Mouse (Mus musculus) layer of hippocampus, adult 2 months (tissue): ENCODE results near the gene Elovl6. TPM values are rescaled to one million over a fixed set of nuclear protein-coding genes. Genes with fewer than 3 reads are reported as not detected.

Source experiments
- DNase-seq, 2 experiments: peaks; one replicate each; pipeline ENCODE4 v3.0.0; 2022; ENCODE audit warnings: low spot score in 2 of 2
- H3K27ac ChIP-seq: fragments of 200-600 bp; 2 replicates; pipeline ENCODE4 v1.8.1; 2022
- H3K4me3 ChIP-seq: fragments of 200-600 bp; 2 replicates; pipeline ENCODE4 v1.8.1; 2022; ENCODE audit warnings: mild to moderate bottlenecking
- CTCF ChIP-seq: fragments of 200-600 bp; conservative IDR thresholded peaks from 2 replicates; pipeline ENCODE4 v1.8.1; 2022; ENCODE audit warnings: antibody characterized with exemption, mild to moderate bottlenecking, moderate library complexity
- total RNA-seq, 2 experiments: library from RNA; stranded (reverse); gene quantifications; 2 replicates each; pipeline ENCODE4 v1.2.3; 2021

Gene Elovl6
- total RNA-seq, 2 experiments from 2014 or later, result 28.3 to 30.4 TPM

DNA sequence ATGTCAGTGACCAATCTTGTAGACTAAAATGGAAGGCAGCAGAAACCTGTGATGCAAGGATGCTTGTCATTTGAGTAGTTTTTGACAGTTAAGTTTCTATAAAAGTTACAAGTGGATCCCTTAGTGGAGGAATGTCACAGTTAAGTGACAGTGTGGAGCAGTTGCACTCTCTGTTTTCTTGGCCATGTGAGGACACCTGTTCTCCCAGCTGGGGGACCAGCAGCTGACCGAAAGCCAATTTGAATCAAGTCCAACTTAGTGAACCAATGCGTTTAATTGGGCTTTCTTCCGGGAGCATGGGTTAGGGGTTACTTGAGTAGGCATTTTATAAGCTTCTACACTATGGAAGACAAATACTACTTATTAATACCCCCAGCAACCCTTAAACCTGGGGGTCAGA is 48.9 kb downstream of the Elovl6 start:
- no peak for TF ChIP-seq CTCF
- no peak overlapping the region for H3K27ac ChIP-seq
- no peak overlapping the region for H3K4me3 ChIP-seq
- no peak for DNase-seq

DNA sequence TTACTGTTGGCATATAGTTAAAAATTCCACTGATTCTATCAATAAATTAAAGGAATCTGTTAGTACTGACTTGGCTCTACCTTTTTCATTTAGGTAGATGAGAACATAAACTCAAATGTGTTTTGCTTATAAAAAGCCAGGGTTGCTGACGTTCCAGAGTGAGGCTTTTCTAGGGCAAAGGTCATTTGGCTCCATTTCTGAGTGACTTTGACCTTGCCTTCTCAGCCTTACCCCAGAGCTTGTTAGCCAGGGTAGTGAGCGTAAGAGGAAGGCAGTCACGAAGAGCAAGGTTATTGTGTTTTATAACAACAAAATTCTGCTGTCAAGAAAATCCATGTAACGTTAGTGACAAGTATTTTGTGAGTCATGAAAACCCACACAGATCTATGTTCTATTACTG is 50.3 kb downstream of the Elovl6 start:
- DNase-seq, result no peak
- Histone ChIP-seq H3K4me3 (no peak overlapping the region), H3K27ac (no peak overlapping the region)
- TF ChIP-seq CTCF, result no peak

DNA sequence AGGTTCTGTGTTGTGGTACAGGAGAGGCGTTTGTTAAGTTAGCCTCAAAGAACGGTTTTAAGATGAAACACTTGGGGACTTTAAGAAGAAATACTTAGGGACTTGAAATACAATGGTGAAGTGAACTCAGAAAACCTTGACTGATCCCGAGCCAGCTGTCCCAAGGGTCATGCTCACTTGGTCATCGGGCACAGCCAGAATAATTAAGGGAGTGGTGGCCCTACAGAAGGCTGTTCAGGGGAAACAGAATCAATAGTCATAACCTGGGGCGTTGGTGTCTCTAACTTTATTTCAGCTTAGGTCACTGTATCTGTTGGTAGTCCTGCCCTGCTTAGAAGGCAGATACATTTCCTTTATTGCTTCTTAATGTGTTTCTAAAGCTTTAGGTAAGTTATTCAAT is 51.1 kb downstream of the Elovl6 start:
- TF ChIP-seq CTCF, result no peak
- H3K4me3 ChIP-seq, result no peak overlapping the region
- DNase-seq, result no peak
- H3K27ac ChIP-seq, result no peak overlapping the region

GRCm38 (mm10) chr3:129587916-129588315 is 55.8 kb downstream of the Elovl6 start:
- Histone ChIP-seq H3K27ac (no peak overlapping the region), H3K4me3 (no peak overlapping the region)
- DNase-seq, result no peak
- no peak for TF ChIP-seq CTCF

DNA sequence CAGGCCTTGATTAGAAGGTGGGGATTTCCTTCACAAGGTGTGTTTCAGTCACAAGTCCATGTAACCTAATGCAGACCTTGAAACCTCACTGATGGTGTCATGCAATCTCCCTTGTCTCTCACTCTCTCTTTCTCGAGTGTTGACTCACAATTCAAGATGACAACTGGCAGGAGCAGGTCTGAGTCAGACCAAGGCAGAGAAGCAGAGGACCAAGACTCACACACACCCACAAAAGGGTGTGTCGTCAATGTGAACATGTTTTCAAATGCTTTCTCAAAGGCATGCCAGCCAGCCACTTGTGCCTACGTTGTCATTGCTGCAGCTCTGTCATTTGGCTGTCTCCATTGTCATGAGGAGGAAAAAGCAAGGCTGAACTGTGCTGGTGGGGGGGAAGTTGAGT is 56.6 kb downstream of the Elovl6 start:
- no peak for DNase-seq
- no peak for TF ChIP-seq CTCF
- Histone ChIP-seq H3K27ac (no peak overlapping the region), H3K4me3 (no peak overlapping the region)

- TF ChIP-seq CTCF, result no peak
- no peak overlapping the region; the same call in 1 of the 2 replicates for H3K27ac ChIP-seq
- H3K4me3 ChIP-seq, result no peak overlapping the region
- DNase-seq, result no peak
Observed at GRCm38 (mm10) chr3:129589705-129590104, 57.5 kb downstream of the Elovl6 start.

DNA sequence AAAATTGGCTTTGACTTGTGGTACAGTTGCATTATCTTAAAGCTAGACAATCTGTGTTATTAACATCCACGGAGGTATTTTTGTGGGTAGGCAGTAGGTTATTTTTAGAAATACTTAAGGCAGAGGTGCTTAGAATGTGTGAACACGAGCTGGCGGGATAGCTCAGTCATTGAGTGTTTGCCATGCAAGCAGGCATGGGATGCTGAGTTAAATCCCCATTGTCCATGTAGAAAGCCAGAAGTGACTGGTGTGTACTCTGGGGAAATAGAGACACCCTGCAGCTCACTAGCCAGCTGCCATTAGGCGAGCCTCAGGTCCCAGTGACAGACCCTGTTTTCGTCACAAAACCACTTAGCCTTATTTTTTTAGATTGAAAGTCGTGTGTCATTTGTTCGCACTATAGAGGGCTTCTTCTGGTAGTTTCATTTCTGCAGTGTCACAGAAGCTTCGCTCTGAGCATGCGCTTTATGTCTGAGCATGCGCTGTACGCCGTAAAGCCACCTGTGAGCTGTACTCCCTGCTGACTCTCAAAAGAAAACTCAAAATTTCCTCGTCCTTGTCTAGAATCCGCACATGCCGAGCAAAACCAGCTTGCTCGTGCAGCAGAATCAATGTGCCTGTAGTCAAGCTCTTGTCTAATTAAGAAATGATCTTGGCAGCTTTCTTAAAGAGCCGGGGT is 58.5 kb downstream of the Elovl6 start:
- Histone ChIP-seq H3K4me3 (peak overlapping the region; percentile 44), H3K27ac (peak overlapping the region; percentile 88)
- DNase-seq, result peak; percentile 67 to 73
- TF ChIP-seq CTCF, result no peak

- no peak for DNase-seq
- peak overlapping the region; percentile 44 for H3K4me3 ChIP-seq
- no peak for TF ChIP-seq CTCF
- H3K27ac ChIP-seq, result peak overlapping the region; percentile 88
Observed at GRCm38 (mm10) chr3:129591251-129591650, 59.1 kb downstream of the Elovl6 start.

DNA sequence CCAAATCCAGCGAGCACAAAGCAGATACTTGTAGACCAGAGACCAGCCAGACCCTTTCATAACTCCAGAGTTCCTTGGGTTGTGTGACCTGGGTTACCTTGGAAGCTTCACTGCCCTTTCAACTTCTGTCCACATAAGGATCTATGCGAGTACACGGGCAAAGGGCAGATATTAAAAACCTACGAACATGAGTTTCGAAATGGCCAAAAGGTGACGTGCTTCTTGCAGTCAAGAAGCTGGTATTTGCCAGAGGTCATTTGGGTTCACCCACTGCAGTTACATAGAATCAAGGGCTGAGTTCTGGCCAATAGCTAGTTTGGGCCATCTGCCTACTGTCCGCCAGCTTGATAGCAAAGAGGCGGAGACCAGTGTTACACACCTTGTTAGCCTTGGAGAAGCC is 59.6 kb downstream of the Elovl6 start:
- no peak overlapping the region for H3K4me3 ChIP-seq
- DNase-seq, result no peak
- no peak for TF ChIP-seq CTCF
- H3K27ac ChIP-seq, result no peak overlapping the region

GRCm38 (mm10) chr3:129593001-129593400 is 60.8 kb downstream of the Elovl6 start:
- no peak overlapping the region for H3K27ac ChIP-seq
- no peak for DNase-seq
- TF ChIP-seq CTCF, result no peak
- no peak overlapping the region for H3K4me3 ChIP-seq

DNA sequence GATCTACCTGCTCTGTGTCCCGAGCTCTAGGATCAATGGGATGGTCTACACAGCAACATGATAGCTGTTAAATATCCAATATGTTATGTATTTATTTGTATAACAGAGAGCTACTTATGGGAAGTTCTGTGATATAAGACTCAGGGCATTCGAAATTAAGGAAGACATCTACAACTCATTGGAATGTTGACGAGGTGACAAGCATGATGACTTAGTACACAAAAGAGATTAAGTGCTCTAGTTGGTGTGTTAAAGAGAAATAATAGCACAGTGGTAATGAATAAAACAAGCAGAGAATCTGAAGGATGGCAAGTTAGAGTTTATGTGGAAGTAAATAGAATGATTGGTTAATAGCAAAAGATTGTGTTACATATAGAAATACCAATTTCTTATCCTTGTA is 61.6 kb downstream of the Elovl6 start:
- DNase-seq, result no peak
- H3K4me3 ChIP-seq, result no peak overlapping the region
- no peak overlapping the region for H3K27ac ChIP-seq
- no peak for TF ChIP-seq CTCF

- H3K27ac ChIP-seq, result no peak overlapping the region
- H3K4me3 ChIP-seq, result no peak overlapping the region
- TF ChIP-seq CTCF, result no peak
- no peak for DNase-seq
Observed at GRCm38 (mm10) chr3:129596098-129596497, 63.9 kb downstream of the Elovl6 start.

GRCm38 (mm10) chr3:129602289-129602688 is 70.1 kb downstream of the Elovl6 start:
- Histone ChIP-seq H3K27ac (no peak overlapping the region), H3K4me3 (no peak overlapping the region)
- no peak for DNase-seq
- no peak for TF ChIP-seq CTCF

- no peak overlapping the region for H3K4me3 ChIP-seq
- no peak for TF ChIP-seq CTCF
- no peak overlapping the region for H3K27ac ChIP-seq
- no peak for DNase-seq
Observed at GRCm38 (mm10) chr3:129605487-129605886, 73.3 kb downstream of the Elovl6 start.
